Comparison of ENCODE assay signal across 9 mouse cellular contexts in genomic region chr13:74391156-74391555, GRCm38 (mm10). TPM values are rescaled to one million over a fixed set of nuclear protein-coding genes. Genes with fewer than 3 reads are reported as not detected.
A peak's percentile ranks its signal among the peaks of the same experiment; 100 is the strongest.
DNase-seq lines count a peak whose midpoint lies in the region; ATAC-seq lines count a peak whose summit lies in the region.
"Had no signal": no experiment of that assay in that cellular context is flagged by ENCODE, and none has a peak within 500 bp of the region (broad histone marks: within the 10 kb centered on the region; RNA-seq: fewer than 3 reads in every experiment).

No protein-coding gene starts in this region.

- no peak overlapping the region for H3K4me3 ChIP-seq in kidney, embryonic 16.5 days (ENCODE audit: low read length)
- H3K4me3 ChIP-seq in forebrain, embryonic 14.5 days (ENCODE audit: low read depth, low read length): no peak overlapping the region
- H3K4me3 ChIP-seq in hindbrain, embryonic 13.5 days: no peak overlapping the region
- no peak overlapping the region for H3K4me3 ChIP-seq in neural tube, embryonic 12.5 days

- ATAC-seq in kidney, embryonic 16.5 days (ENCODE audit: low FRiP score, low TSS enrichment): peak; percentile 50; the same call in 1 of the 2 replicates
- ATAC-seq in forebrain, embryonic 14.5 days: peak; percentile 37
- peak; percentile 60 for ATAC-seq in hindbrain, embryonic 13.5 days (ENCODE audit: low FRiP score)
- peak; percentile 42; the same call in 1 of the 2 replicates for ATAC-seq in neural tube, embryonic 12.5 days (ENCODE audit: low FRiP score, low read depth)

- H3K36me3 ChIP-seq in kidney, embryonic 16.5 days (ENCODE audit: insufficient read depth, low read length): no peaks in the 10 kb centered on the region
- no peaks in the 10 kb centered on the region for H3K36me3 ChIP-seq in forebrain, embryonic 14.5 days (ENCODE audit: control insufficient read depth, insufficient read depth, low read length)
- no peaks in the 10 kb centered on the region for H3K36me3 ChIP-seq in hindbrain, embryonic 13.5 days
- no peaks in the 10 kb centered on the region for H3K36me3 ChIP-seq in neural tube, embryonic 12.5 days
- H3K36me3 ChIP-seq: heart, embryonic 10.5 days; limb, embryonic 12.5 days had no signal

- 65% methylated on average over 2 of the region's 2 CpGs for WGBS in kidney, embryonic 16.5 days
- WGBS in forebrain, embryonic 14.5 days: 73% methylated on average over 2 of the region's 2 CpGs
- 78% methylated on average over 2 of the region's 2 CpGs for WGBS in hindbrain, embryonic 13.5 days
- WGBS in neural tube, embryonic 12.5 days: 80% methylated on average over 2 of the region's 2 CpGs

- H3K27me3 ChIP-seq in kidney, embryonic 16.5 days (ENCODE audit: insufficient read depth, low read length): no peaks in the 10 kb centered on the region
- H3K27me3 ChIP-seq in forebrain, embryonic 14.5 days (replicated peaks; ENCODE audit: control insufficient read depth, insufficient read depth, low read length): no peaks in the 10 kb centered on the region
- H3K27me3 ChIP-seq in hindbrain, embryonic 13.5 days: no peaks in the 10 kb centered on the region
- no peaks in the 10 kb centered on the region for H3K27me3 ChIP-seq in neural tube, embryonic 12.5 days (replicated peaks)
- H3K27me3 ChIP-seq: limb, embryonic 12.5 days had no signal

- H3K9ac ChIP-seq in kidney, embryonic 16.5 days (replicated peaks; ENCODE audit: low read length): no peak overlapping the region
- no peak overlapping the region for H3K9ac ChIP-seq in forebrain, embryonic 14.5 days (ENCODE audit: low read length)
- H3K9ac ChIP-seq in hindbrain, embryonic 13.5 days: no peak overlapping the region
- no peak overlapping the region for H3K9ac ChIP-seq in neural tube, embryonic 12.5 days

- H3K9me3 ChIP-seq in kidney, embryonic 16.5 days (ENCODE audit: low read length): no peaks in the 10 kb centered on the region
- H3K9me3 ChIP-seq in forebrain, embryonic 14.5 days (replicated peaks; ENCODE audit: control insufficient read depth, low read length): no peaks in the 10 kb centered on the region
- no peaks in the 10 kb centered on the region for H3K9me3 ChIP-seq in hindbrain, embryonic 13.5 days
- no peaks in the 10 kb centered on the region for H3K9me3 ChIP-seq in neural tube, embryonic 12.5 days
- H3K9me3 ChIP-seq: heart, embryonic 10.5 days; limb, embryonic 12.5 days had no signal

- H3K4me2 ChIP-seq in kidney, embryonic 16.5 days (replicated peaks; ENCODE audit: low read depth, low read length): no peak overlapping the region
- H3K4me2 ChIP-seq in forebrain, embryonic 14.5 days (ENCODE audit: low read length): no peak overlapping the region
- H3K4me2 ChIP-seq in hindbrain, embryonic 13.5 days: no peak overlapping the region
- no peak overlapping the region for H3K4me2 ChIP-seq in neural tube, embryonic 12.5 days (replicated peaks)

- 0 out of 2 replicates have a peak, but pooled peaks cover 8% of the 10 kb centered on the region for H3K4me1 ChIP-seq in kidney, embryonic 16.5 days (ENCODE audit: insufficient read depth, low read length)
- H3K4me1 ChIP-seq in forebrain, embryonic 14.5 days (ENCODE audit: control insufficient read depth, insufficient read depth, low read length): peaks cover 3% of the 10 kb centered on the region; the same call in 1 of the 2 replicates
- peaks cover 6% of the 10 kb centered on the region for H3K4me1 ChIP-seq in hindbrain, embryonic 13.5 days (replicated peaks)
- H3K4me1 ChIP-seq in neural tube, embryonic 12.5 days: no peaks in the 10 kb centered on the region
- H3K4me1 ChIP-seq: heart, embryonic 10.5 days; limb, embryonic 12.5 days had no signal

- no peak overlapping the region for H3K27ac ChIP-seq in kidney, embryonic 16.5 days (ENCODE audit: low read length)
- H3K27ac ChIP-seq in forebrain, embryonic 14.5 days (ENCODE audit: low read depth, low read length): no peak overlapping the region
- no peak overlapping the region for H3K27ac ChIP-seq in hindbrain, embryonic 13.5 days
- no peak overlapping the region for H3K27ac ChIP-seq in neural tube, embryonic 12.5 days
- H3K27ac ChIP-seq: limb, embryonic 12.5 days had no signal

- DNase-seq in kidney, adult 8-10 months: no peak
- DNase-seq in forebrain, embryonic 14.5 days (ENCODE audit: low spot score): no peak
- DNase-seq in B cell, adult 2 months: no peak
- DNase-seq in frontal cortex, postnatal 14 days (ENCODE audit: low spot score in 2 of 2): no peak

RNA-seq across cellular contexts. Expression of gene Zfp72, which starts 0.5 kb away (rescaled TPM):
- polyA plus RNA-seq in kidney, embryonic 16.5 days (2015; fragmentation: Nextera tagmentation; extraction: Ambion mirVana): 7.1 and 8.6 TPM in 2 replicates
- polyA plus RNA-seq in forebrain, embryonic 14.5 days (2014; fragmentation: Nextera tagmentation; extraction: Ambion mirVana): 7.0 and 8.3 TPM in 2 replicates
- polyA plus RNA-seq in hindbrain, embryonic 13.5 days (2015; fragmentation: Nextera tagmentation; extraction: Ambion mirVana): 5.8 and 6.5 TPM in 2 replicates
- 4.4 and 5.1 TPM in 2 replicates for polyA plus RNA-seq in neural tube, embryonic 12.5 days (2016; fragmentation: Nextera tagmentation; extraction: Ambion mirVana)

RNA-seq across cellular contexts. Expression of gene Ftl1-ps1, which starts 8.3 kb away (rescaled TPM):
- polyA plus RNA-seq in kidney, embryonic 16.5 days (2015; fragmentation: Nextera tagmentation; extraction: Ambion mirVana): 93.4 and 207 TPM in 2 replicates
- polyA plus RNA-seq in forebrain, embryonic 14.5 days (2014; fragmentation: Nextera tagmentation; extraction: Ambion mirVana): 92.6 and 92.8 TPM in 2 replicates
- polyA plus RNA-seq in hindbrain, embryonic 13.5 days (2015; fragmentation: Nextera tagmentation; extraction: Ambion mirVana): 109 TPM in 2 replicates
- 91.7 and 104 TPM in 2 replicates for polyA plus RNA-seq in neural tube, embryonic 12.5 days (2016; fragmentation: Nextera tagmentation; extraction: Ambion mirVana)

RNA-seq across cellular contexts. Expression of gene Lrrc14b, which starts 27.4 kb away (rescaled TPM):
- polyA plus RNA-seq in kidney, embryonic 16.5 days (2015; fragmentation: Nextera tagmentation; extraction: Ambion mirVana): not detected in 2 replicates
- polyA plus RNA-seq in forebrain, embryonic 14.5 days (2014; fragmentation: Nextera tagmentation; extraction: Ambion mirVana): not detected in 2 replicates
- polyA plus RNA-seq in hindbrain, embryonic 13.5 days (2015; fragmentation: Nextera tagmentation; extraction: Ambion mirVana): not detected in 2 replicates
- polyA plus RNA-seq in neural tube, embryonic 12.5 days (2016; fragmentation: Nextera tagmentation; extraction: Ambion mirVana): not detected in 2 replicates
- polyA plus RNA-seq: limb, embryonic 12.5 days had no signal

RNA-seq across cellular contexts. Expression of gene Ccdc127, which starts 41.0 kb away (rescaled TPM):
- 45.2 and 58.1 TPM in 2 replicates for polyA plus RNA-seq in kidney, embryonic 16.5 days (2015; fragmentation: Nextera tagmentation; extraction: Ambion mirVana)
- polyA plus RNA-seq in forebrain, embryonic 14.5 days (2014; fragmentation: Nextera tagmentation; extraction: Ambion mirVana): 37.4 and 47.2 TPM in 2 replicates
- 50.7 and 50.9 TPM in 2 replicates for polyA plus RNA-seq in hindbrain, embryonic 13.5 days (2015; fragmentation: Nextera tagmentation; extraction: Ambion mirVana)
- 55.4 and 57.5 TPM in 2 replicates for polyA plus RNA-seq in neural tube, embryonic 12.5 days (2016; fragmentation: Nextera tagmentation; extraction: Ambion mirVana)

RNA-seq across cellular contexts. Expression of gene Sdha, which starts 41.1 kb away (rescaled TPM):
- 383 and 417 TPM in 2 replicates for polyA plus RNA-seq in kidney, embryonic 16.5 days (2015; fragmentation: Nextera tagmentation; extraction: Ambion mirVana)
- polyA plus RNA-seq in forebrain, embryonic 14.5 days (2014; fragmentation: Nextera tagmentation; extraction: Ambion mirVana): 167 and 188 TPM in 2 replicates
- 202 and 213 TPM in 2 replicates for polyA plus RNA-seq in hindbrain, embryonic 13.5 days (2015; fragmentation: Nextera tagmentation; extraction: Ambion mirVana)
- polyA plus RNA-seq in neural tube, embryonic 12.5 days (2016; fragmentation: Nextera tagmentation; extraction: Ambion mirVana): 206 and 209 TPM in 2 replicates
